Mouse (Mus musculus): ENCODE measurements around the gene Srrd. TPM values are rescaled to one million over a fixed set of nuclear protein-coding genes. Genes with fewer than 3 reads are reported as not detected.
A peak's percentile ranks its signal among the peaks of the same experiment; 100 is the strongest.

The Srrd gene
- 35.3 and 36.5 TPM in 2 replicates for polyA plus RNA-seq (2014; fragmentation: Nextera tagmentation; extraction: Ambion mirVana)

DNA sequence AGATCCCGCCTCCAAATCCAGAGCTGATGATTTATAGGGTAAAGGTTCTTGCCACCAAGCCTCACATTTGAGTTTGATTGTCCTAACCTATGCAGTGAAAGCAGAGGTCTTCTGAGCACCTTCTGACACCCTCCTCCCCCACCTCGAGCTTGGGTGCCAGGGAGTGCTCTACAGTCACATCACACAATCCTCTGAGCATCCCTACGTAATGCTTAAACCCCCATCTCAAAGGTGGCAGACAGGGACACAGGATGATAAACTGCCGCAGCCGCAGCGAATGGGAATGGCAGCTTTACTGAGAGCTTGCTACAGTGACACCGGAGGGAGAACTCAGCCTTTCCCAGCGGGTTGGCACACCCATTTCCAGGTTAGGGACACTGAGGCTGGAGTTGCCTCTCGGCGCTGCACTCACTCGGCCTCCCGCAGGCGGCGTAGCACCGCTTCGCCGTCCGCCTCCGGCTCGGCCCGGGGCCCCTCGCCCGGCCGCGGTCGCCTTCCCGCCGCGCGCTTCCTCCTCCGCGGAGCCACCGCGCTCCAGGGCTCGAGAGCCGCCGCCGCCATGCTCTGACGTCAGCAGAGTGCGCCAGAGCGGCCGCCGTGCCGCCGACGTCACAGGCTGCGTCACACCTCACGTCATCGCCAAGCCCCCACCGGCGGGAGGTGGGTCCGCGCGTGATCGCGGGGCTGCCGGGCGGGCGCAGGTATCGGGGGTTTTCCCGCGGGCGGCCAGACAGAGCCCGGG is at the start of gene Srrd, which contains the start of gene Hps4:
Gene Srrd (minus strand): TSS at position 578 of the 742 bp plus-strand sequence.
Gene Hps4 (plus strand): TSS at position 621 of the 742 bp plus-strand sequence.
- H3K36me3 ChIP-seq (ENCODE audit: control insufficient read depth, insufficient read depth, low read length) = peaks cover 13% of the 10 kb centered on the region
- H3K27ac ChIP-seq (ENCODE audit: low read depth, low read length) = peak within 1 kb of the TSS; percentile 73
- no peaks in the 10 kb centered on the region for H3K27me3 ChIP-seq (replicated peaks; ENCODE audit: control insufficient read depth, insufficient read depth, low read length)
- DNase-seq (ENCODE audit: low spot score) = peak; percentile 87
- ATAC-seq (replicated peaks; ENCODE audit: low FRiP score) = peak; percentile 75
- H3K4me2 ChIP-seq = peak within 1 kb of the TSS; percentile 94
- peaks cover 33% of the 10 kb centered on the region for H3K4me1 ChIP-seq (replicated peaks; ENCODE audit: control insufficient read depth, insufficient read depth, low read length)
- peak within 1 kb of the TSS; percentile 94 for H3K4me3 ChIP-seq (ENCODE audit: low read depth, low read length)
- no peaks in the 10 kb centered on the region for H3K9me3 ChIP-seq (ENCODE audit: control insufficient read depth, low read length)
- peak within 1 kb of the TSS; percentile 84 for H3K9ac ChIP-seq (ENCODE audit: low read depth, low read length)
- WGBS = 2% methylated on average over 59 of the region's 64 CpGs

DNA sequence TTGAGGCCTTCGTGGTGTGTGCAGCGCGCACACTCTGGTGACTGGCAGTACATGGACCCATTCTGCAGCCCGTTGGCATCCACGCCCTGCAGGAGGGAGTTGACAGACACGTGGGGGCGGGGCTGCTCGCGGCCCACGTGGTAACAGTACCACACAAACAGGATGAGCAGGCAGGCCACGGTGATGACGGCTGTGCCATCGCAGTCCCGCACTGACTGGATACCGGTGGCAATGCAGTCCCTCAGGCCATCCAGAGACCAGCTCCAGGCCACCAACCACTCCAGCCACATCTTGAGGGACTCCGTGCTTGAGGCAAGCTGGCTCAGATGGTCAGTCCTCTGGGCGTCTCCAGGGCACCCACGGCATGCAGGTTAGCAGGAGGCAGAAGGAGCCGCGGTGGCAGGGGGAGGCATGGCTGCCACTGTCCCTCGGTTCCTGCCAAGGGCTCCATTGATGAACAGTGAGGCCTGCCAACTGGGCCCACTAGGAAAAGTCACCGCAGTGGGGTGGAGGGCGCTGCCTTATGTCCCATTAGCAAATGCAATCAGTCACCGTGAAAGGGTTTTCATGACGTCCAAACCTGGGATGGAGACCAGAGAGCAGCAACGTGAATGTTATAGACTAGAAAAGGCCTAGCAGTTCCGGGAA is 49.0 kb upstream of the Srrd start:
- DNase-seq (ENCODE audit: low spot score) (no peak), ATAC-seq (replicated peaks; ENCODE audit: low FRiP score) (no peak)
- H3K4me1 ChIP-seq (replicated peaks; ENCODE audit: control insufficient read depth, insufficient read depth, low read length) = no peaks in the 10 kb centered on the region
- 58% methylated on average over 27 of the region's 27 CpGs for WGBS
- H3K27ac ChIP-seq (ENCODE audit: low read depth, low read length) = no peak overlapping the region
- no peak overlapping the region for H3K4me2 ChIP-seq
- no peak overlapping the region for H3K9ac ChIP-seq (ENCODE audit: low read depth, low read length)
- no peaks in the 10 kb centered on the region for H3K36me3 ChIP-seq (ENCODE audit: control insufficient read depth, insufficient read depth, low read length)
- H3K9me3 ChIP-seq (ENCODE audit: control insufficient read depth, low read length) = no peaks in the 10 kb centered on the region
- peaks cover 51% of the 10 kb centered on the region for H3K27me3 ChIP-seq (replicated peaks; ENCODE audit: control insufficient read depth, insufficient read depth, low read length)
- no peak overlapping the region for H3K4me3 ChIP-seq (ENCODE audit: low read depth, low read length)

DNA sequence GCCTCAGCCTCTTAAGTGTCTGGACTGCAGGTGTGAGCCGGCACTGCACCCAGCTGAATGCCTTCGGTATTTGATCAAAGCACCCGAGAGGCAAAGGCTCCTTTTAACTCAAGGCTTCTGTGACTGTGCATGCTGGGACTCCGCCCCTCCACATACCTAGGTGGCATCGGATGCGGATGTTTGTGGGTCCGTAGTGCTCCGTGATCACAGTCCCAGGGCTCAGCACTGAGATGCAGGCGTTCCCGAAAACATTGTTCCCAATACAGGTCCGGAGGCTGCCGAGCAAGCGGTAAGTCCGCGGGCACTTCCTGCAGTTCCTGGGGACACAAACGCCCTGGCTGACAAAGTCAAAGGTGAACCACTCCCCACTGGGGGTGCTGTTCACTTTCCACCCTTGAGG is 48.2 kb upstream of the Srrd start:
- no peaks in the 10 kb centered on the region for H3K4me1 ChIP-seq (replicated peaks; ENCODE audit: control insufficient read depth, insufficient read depth, low read length)
- no peaks in the 10 kb centered on the region for H3K36me3 ChIP-seq (ENCODE audit: control insufficient read depth, insufficient read depth, low read length)
- no peak for ATAC-seq (replicated peaks; ENCODE audit: low FRiP score)
- no peak for DNase-seq (ENCODE audit: low spot score)
- no peak overlapping the region for H3K4me2 ChIP-seq
- H3K27me3 ChIP-seq (replicated peaks; ENCODE audit: control insufficient read depth, insufficient read depth, low read length) = peaks cover 51% of the 10 kb centered on the region
- 35% methylated on average over 16 of the region's 16 CpGs for whole genome bisulfite sequencing
- no peak overlapping the region for H3K4me3 ChIP-seq (ENCODE audit: low read depth, low read length)
- no peaks in the 10 kb centered on the region for H3K9me3 ChIP-seq (ENCODE audit: control insufficient read depth, low read length)
- no peak overlapping the region for H3K9ac ChIP-seq (ENCODE audit: low read depth, low read length)
- H3K27ac ChIP-seq (ENCODE audit: low read depth, low read length) = no peak overlapping the region

DNA sequence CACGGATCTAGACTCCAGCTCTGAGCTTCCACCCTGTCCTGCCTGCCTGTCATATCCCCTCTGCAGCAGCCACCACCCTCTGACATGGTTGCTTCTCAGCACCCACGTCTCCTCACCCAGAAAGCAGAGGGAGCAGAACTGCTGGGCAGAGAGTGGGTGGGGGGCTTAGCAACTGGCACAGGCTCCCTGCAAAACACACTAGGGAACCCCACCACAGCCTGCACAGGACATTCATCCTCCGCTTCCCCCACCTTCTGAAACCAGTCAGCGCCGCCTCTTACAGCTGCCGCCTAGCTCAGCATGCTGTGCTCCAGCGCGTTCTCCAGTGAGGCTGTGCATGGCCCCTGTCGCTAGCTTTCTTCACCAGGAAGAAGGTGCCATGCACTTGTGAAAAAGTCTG is 46.5 kb upstream of the Srrd start:
- ATAC-seq (replicated peaks; ENCODE audit: low FRiP score) (no peak), DNase-seq (ENCODE audit: low spot score) (no peak)
- Histone ChIP-seq H3K27me3 (replicated peaks; ENCODE audit: control insufficient read depth, insufficient read depth, low read length) (peaks cover 36% of the 10 kb centered on the region), H3K27ac (ENCODE audit: low read depth, low read length) (no peak overlapping the region), H3K4me2 (no peak overlapping the region), H3K36me3 (ENCODE audit: control insufficient read depth, insufficient read depth, low read length) (no peaks in the 10 kb centered on the region), H3K4me3 (ENCODE audit: low read depth, low read length) (no peak overlapping the region), H3K9me3 (ENCODE audit: control insufficient read depth, low read length) (no peaks in the 10 kb centered on the region), H3K4me1 (replicated peaks; ENCODE audit: control insufficient read depth, insufficient read depth, low read length) (peaks cover 11% of the 10 kb centered on the region), H3K9ac (ENCODE audit: low read depth, low read length) (no peak overlapping the region)
- 79% methylated on average over 9 of the region's 9 CpGs for WGBS

DNA sequence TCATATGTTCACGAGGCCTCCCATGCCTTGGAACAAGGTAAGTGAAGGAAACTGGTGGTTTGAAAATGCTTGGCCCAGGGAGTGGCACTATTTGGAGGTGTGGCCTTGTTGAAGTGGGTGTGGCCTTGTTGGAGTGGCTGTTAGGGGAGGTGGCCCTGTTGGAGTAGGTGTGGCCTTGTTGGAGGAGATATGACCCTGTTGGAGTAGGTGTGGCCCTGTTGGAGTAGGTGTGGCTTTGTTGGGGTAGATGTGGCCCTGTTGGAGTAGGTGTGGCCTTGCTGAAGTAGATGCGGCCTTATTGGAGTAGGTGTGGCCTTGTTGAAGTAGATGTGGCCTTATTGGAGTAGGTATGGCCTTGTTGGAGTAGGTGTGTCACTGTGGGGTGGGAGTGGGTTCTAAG is 43.1 kb upstream of the Srrd start:
- 52% methylated on average over 2 of the region's 2 CpGs for WGBS
- peak; percentile 87 for ATAC-seq (replicated peaks; ENCODE audit: low FRiP score)
- peaks cover 2% of the 10 kb centered on the region for H3K27me3 ChIP-seq (replicated peaks; ENCODE audit: control insufficient read depth, insufficient read depth, low read length)
- H3K4me1 ChIP-seq (replicated peaks; ENCODE audit: control insufficient read depth, insufficient read depth, low read length) = peaks cover 11% of the 10 kb centered on the region
- no peak overlapping the region for H3K4me2 ChIP-seq
- no peak for DNase-seq (ENCODE audit: low spot score)
- no peak overlapping the region for H3K4me3 ChIP-seq (ENCODE audit: low read depth, low read length)
- no peak overlapping the region for H3K9ac ChIP-seq (ENCODE audit: low read depth, low read length)
- H3K9me3 ChIP-seq (ENCODE audit: control insufficient read depth, low read length) = no peaks in the 10 kb centered on the region
- H3K27ac ChIP-seq (ENCODE audit: low read depth, low read length) = no peak overlapping the region
- no peaks in the 10 kb centered on the region; the same call in 1 of the 2 replicates for H3K36me3 ChIP-seq (ENCODE audit: control insufficient read depth, insufficient read depth, low read length)

DNA sequence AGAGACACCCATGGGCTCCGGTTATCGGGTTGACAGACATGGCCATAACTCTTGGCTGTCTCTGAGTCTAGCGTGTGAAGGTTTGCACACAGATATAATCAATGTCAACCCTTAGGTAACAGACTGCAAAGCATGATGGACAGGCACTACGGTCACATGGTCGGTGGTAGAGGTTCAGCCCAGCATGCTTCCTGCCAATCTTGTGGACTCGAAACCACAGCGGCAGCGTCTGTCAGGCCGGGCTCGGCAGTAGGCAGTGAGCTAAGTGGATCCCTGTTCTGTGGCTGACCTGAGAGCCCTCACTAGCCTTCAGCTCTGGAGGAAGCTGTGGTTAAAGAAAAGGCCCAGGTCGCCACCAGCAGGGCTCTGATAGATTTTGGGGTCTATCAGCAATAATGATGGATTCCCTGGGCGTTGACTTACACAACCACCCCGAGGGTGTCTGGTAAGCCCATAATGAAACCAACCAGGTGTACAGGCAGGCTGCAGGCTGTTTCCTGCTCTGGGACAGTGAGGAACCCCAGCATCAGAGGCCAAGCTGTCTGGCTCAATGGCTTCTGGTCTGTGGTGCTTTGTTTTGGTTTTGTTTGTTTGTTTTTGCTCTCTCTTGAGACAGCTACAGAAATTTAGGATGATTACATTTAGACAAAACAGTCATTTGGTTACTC is 42.1 kb upstream of the Srrd start:
- no peaks in the 10 kb centered on the region for H3K27me3 ChIP-seq (replicated peaks; ENCODE audit: control insufficient read depth, insufficient read depth, low read length)
- no peak overlapping the region for H3K9ac ChIP-seq (ENCODE audit: low read depth, low read length)
- no peak for ATAC-seq (replicated peaks; ENCODE audit: low FRiP score)
- no peaks in the 10 kb centered on the region; the same call in 1 of the 2 replicates for H3K36me3 ChIP-seq (ENCODE audit: control insufficient read depth, insufficient read depth, low read length)
- no peaks in the 10 kb centered on the region for H3K9me3 ChIP-seq (ENCODE audit: control insufficient read depth, low read length)
- no peak for DNase-seq (ENCODE audit: low spot score)
- H3K4me1 ChIP-seq (replicated peaks; ENCODE audit: control insufficient read depth, insufficient read depth, low read length) = peaks cover 11% of the 10 kb centered on the region
- 47% methylated on average over 13 of the region's 13 CpGs for WGBS
- H3K4me3 ChIP-seq (ENCODE audit: low read depth, low read length) = no peak overlapping the region
- peak overlapping the region; percentile 5; the same call in 1 of the 2 replicates for H3K27ac ChIP-seq (ENCODE audit: low read depth, low read length)
- H3K4me2 ChIP-seq = no peak overlapping the region

DNA sequence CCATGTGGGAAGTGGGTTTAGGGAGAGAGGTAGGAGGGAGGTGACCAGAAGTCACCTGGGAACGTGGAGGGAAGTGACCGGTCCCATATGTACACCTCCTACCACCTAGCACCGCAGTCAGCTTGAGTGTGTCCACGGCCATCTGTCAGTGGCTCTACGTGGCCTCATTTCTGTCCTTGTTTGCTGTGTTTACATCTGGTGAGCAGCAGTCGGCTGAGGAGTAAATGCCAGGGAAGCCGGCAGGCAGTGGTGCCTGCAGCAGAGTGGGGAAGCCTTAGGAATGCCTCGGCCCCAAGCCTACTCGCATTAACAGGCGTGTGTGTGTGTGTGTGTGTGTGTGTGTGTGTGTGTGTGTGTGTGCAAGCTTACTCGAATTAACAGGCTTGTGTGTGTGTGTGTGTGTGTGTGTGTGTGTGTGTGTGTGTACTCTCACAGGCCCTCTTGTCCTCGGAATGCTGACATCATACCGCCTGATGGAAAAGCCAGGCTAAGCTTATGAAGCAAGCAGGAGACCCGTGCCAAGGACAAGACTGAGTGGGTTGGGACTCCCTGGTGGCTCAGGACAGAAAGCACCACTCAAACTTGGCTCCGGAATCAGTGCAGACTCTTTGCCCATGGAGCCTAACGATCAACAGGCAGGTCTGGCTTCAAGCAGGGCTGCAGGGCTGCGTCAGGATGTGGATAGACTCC is 39.9 kb upstream of the Srrd start:
- Histone ChIP-seq H3K4me3 (ENCODE audit: low read depth, low read length) (no peak overlapping the region), H3K4me2 (no peak overlapping the region), H3K9ac (ENCODE audit: low read depth, low read length) (no peak overlapping the region), H3K27ac (ENCODE audit: low read depth, low read length) (no peak overlapping the region), H3K27me3 (replicated peaks; ENCODE audit: control insufficient read depth, insufficient read depth, low read length) (no peaks in the 10 kb centered on the region), H3K4me1 (replicated peaks; ENCODE audit: control insufficient read depth, insufficient read depth, low read length) (peaks cover 11% of the 10 kb centered on the region), H3K9me3 (ENCODE audit: control insufficient read depth, low read length) (no peaks in the 10 kb centered on the region), H3K36me3 (ENCODE audit: control insufficient read depth, insufficient read depth, low read length) (peaks cover 6% of the 10 kb centered on the region; the same call in 1 of the 2 replicates)
- no peak for ATAC-seq (replicated peaks; ENCODE audit: low FRiP score)
- WGBS = 63% methylated on average over 17 of the region's 17 CpGs
- no peak for DNase-seq (ENCODE audit: low spot score)

DNA sequence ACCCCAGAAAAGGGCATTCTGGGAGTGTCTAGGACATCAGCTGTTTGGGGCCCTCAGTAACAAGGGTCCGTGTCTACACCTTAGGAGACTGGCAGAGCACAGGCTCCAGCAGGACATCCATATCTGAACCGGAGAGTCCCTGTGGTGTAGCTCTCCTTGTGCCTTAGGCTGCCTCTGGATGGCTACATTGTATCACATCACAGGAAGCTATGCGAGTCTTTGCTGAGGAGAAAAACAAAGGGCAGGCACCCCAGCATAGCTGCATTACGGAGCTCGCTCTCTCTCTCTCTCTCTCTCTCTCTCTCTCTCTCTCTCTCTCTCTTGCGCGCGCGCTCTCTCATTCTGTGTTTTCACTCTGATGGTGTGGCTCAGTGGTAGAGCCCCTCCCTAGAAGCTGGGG is 39.2 kb upstream of the Srrd start:
- no peak overlapping the region for H3K4me3 ChIP-seq (ENCODE audit: low read depth, low read length)
- DNase-seq (ENCODE audit: low spot score) (no peak), ATAC-seq (replicated peaks; ENCODE audit: low FRiP score) (no peak)
- H3K9ac ChIP-seq (ENCODE audit: low read depth, low read length) = no peak overlapping the region
- no peaks in the 10 kb centered on the region for H3K27me3 ChIP-seq (replicated peaks; ENCODE audit: control insufficient read depth, insufficient read depth, low read length)
- WGBS = 79% methylated on average over 9 of the region's 9 CpGs
- H3K4me1 ChIP-seq (replicated peaks; ENCODE audit: control insufficient read depth, insufficient read depth, low read length) = peaks cover 11% of the 10 kb centered on the region
- H3K36me3 ChIP-seq (ENCODE audit: control insufficient read depth, insufficient read depth, low read length) = peaks cover 6% of the 10 kb centered on the region; the same call in 1 of the 2 replicates
- H3K9me3 ChIP-seq (ENCODE audit: control insufficient read depth, low read length) = no peaks in the 10 kb centered on the region
- H3K27ac ChIP-seq (ENCODE audit: low read depth, low read length) = no peak overlapping the region
- H3K4me2 ChIP-seq = no peak overlapping the region

Data from liver, embryonic 11.5 days (tissue).